Mouse (Mus musculus) stomach, embryonic 16.5 days (tissue): Measurements from ENCODE around the gene Catspere2. TPM values are rescaled to one million over a fixed set of nuclear protein-coding genes. Genes with fewer than 3 reads are reported as not detected.
"Not testable (repeated sequence)": the region's sequence is repeated elsewhere in the genome, so short reads cannot be mapped to it uniquely, and the experiment has no call there.

Source experiments
- ATAC-seq: fragments of 200-750 bp; cut with Nextera tagmentation; 2 replicates; pipeline ENCODE4 v1.8.0; 2017; ENCODE audit warnings: moderate number of reproducible peaks, moderate TSS enrichment; ENCODE audit not compliant: insufficient read depth, low FRiP score
- H3K27ac ChIP-seq: fragments of 300-500 bp; sonication (generic); 2 replicates; pipeline ENCODE4 v1.5.1; 2014; ENCODE audit warnings: low read length
- H3K27me3 ChIP-seq: fragments of 300-500 bp; sonication (generic); 2 replicates; pipeline ENCODE4 v1.6.1; 2014; ENCODE audit warnings: low read length, control low read depth, mixed read lengths; ENCODE audit not compliant: control insufficient read depth, insufficient read depth
- H3K36me3 ChIP-seq: fragments of 300-500 bp; sonication (generic); 2 replicates; pipeline ENCODE4 v1.6.1; 2014; ENCODE audit warnings: low read length; ENCODE audit not compliant: control insufficient read depth, insufficient read depth
- H3K4me1 ChIP-seq: fragments of 300-500 bp; sonication (generic); 2 replicates; pipeline ENCODE4 v1.6.1; 2014; ENCODE audit warnings: low read length, control low read depth, mixed read lengths; ENCODE audit not compliant: control insufficient read depth, insufficient read depth
- H3K4me2 ChIP-seq: fragments of 300-500 bp; sonication (generic); 2 replicates; pipeline ENCODE4 v1.6.1; 2014; ENCODE audit warnings: low read depth, low read length, mixed read lengths
- H3K4me3 ChIP-seq: fragments of 300-500 bp; sonication (generic); replicated peaks from 2 replicates; pipeline ENCODE4 v1.5.1; 2014; ENCODE audit warnings: mild to moderate bottlenecking, low read length
- H3K9ac ChIP-seq: fragments of 300-500 bp; sonication (generic); 2 replicates; pipeline ENCODE4 v1.6.1; 2014; ENCODE audit warnings: low read length
- H3K9me3 ChIP-seq: fragments of 300-500 bp; sonication (generic); replicated peaks from 2 replicates; pipeline ENCODE4 v1.6.1; 2016; ENCODE audit warnings: low read length, control low read depth; ENCODE audit not compliant: control insufficient read depth
- WGBS: fragments of 180-500 bp; shearing (Covaris S2); extraction: QIAGEN DNeasy Blood & Tissue Kit; methylation state at CpG from one replicate; pipeline ENCODE4 v1.1.7; 2014; 5-methylcytosine and 5-hydroxymethylcytosine counted together
- polyA plus RNA-seq: library from polyadenylated mRNA; unstranded; fragments of >200 nt; fragmentation: Nextera tagmentation; extraction: Ambion mirVana; gene quantifications from 2 replicates; pipeline ENCODE4 v1.2.1, GENCODE M21; 2015

The Catspere2 gene
- 0.25 and 0.42 TPM in 2 replicates for polyA plus RNA-seq

DNA sequence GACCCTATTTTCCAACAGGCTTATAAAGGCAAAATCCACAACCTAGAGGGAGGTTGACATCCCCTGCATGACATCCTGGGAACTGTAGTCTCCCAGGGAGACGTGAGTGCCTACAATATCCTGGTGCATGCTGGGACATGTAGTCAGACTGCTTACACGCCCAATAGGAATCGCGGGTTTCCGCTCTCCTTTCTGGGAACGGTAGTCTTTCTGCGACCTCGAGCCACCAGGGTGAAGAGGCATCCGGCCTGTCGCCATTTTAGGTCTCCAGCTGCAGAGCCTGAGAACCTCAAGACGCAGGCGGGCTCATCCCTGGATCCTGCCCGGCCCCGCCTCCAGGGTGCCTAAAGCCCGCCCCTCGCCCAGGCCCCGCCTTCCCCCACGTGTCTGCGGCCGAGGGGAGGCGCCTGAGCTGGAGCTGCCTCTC lies at the start of gene Catspere2:
Catspere2 (plus strand) TSS at position 400 of the 427 bp plus-strand sequence.
- H3K9me3 ChIP-seq, H3K4me1 ChIP-seq, H3K27me3 ChIP-seq, H3K27ac ChIP-seq, H3K36me3 ChIP-seq: not testable (repeated sequence)
- peak within 1 kb of the TSS; percentile 68 for H3K4me3 ChIP-seq
- H3K9ac ChIP-seq, result peak within 1 kb of the TSS; percentile 72
- WGBS, result under 1% methylated on average over 20 of the region's 21 CpGs
- peak; percentile 98 for ATAC-seq
- H3K4me2 ChIP-seq, result peak within 1 kb of the TSS; percentile 49

DNA sequence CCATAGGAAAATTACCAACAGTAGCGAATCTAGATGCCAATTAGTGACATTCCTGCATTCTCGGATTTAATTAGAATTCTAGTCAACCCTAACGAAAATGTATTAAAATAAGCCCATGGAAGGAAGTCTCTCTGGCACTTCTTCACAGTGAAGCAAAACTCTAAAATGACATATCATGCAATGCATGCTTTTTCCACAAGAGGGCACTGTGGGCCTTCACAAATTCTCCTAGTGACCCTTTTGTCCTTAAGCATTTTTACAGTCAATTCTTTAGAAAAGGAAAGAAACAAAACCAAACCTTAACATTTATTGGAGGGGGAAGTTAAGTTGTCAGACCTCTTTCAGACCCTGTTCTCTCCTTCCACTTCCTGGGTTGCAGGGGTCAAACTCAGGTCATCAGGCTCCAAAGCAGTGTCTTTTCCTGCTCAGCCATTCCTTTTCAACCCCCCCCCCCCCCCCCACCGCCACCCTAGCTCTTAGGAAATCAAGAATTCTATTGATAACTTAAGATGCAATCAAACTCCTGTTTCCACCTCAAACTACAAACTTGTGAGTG lies 42.7 kb upstream of the Catspere2 start:
- WGBS, result 1% methylated on average over 3 of the region's 4 CpGs
- H3K4me3 ChIP-seq, H3K9me3 ChIP-seq, H3K36me3 ChIP-seq, H3K27ac ChIP-seq, H3K27me3 ChIP-seq, H3K4me1 ChIP-seq, H3K9ac ChIP-seq, ATAC-seq, H3K4me2 ChIP-seq: not testable (repeated sequence)

- 81% methylated on average over 1 of the region's 1 CpGs for WGBS
- H3K4me1 ChIP-seq, result no peaks in the 10 kb centered on the region
- ATAC-seq, result no peak
- H3K9ac ChIP-seq, result no peak overlapping the region
- H3K27ac ChIP-seq, result no peak overlapping the region
- H3K27me3 ChIP-seq, result no peaks in the 10 kb centered on the region
- no peaks in the 10 kb centered on the region; the same call in 1 of the 2 replicates for H3K9me3 ChIP-seq
- no peak overlapping the region for H3K4me3 ChIP-seq
- no peaks in the 10 kb centered on the region for H3K36me3 ChIP-seq
- H3K4me2 ChIP-seq, result no peak overlapping the region
These were observed 1.9 kb upstream of the Catspere2 start for GRCm38 (mm10) chr1:177981276-177981675.

DNA sequence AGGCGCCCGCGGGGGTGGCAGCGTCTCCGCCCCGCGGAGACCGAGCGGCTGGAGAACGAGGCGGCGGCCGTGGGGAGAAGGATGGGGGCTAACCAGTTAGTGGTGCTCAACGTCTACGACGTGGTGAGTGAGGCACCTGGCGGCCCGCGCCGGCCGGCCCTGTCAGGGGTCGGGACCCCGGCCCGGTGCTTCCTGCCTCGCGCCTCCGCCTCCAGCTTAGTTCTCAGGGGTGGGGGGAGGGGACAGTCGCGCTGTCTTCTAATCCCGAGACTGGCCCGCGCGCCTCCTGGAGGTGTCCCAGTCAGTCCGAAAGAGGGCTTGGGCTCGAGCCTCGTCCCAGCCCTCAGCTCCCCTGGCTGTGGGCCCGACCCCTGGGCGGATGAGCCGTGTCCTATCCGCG lies 359 bp downstream of the Catspere2 start:
- peak; percentile 28 for ATAC-seq
- H3K27ac ChIP-seq, H3K9me3 ChIP-seq, H3K36me3 ChIP-seq, H3K27me3 ChIP-seq, H3K4me1 ChIP-seq: not testable (repeated sequence)
- Histone ChIP-seq H3K4me3 (peak overlapping the region; percentile 68), H3K4me2 (peak overlapping the region; percentile 47), H3K9ac (peak overlapping the region; percentile 72)
- 0% methylated on average over 22 of the region's 41 CpGs for WGBS

GRCm38 (mm10) chr1:177984206-177984605 lies 983 bp downstream of the Catspere2 start:
- no peak for ATAC-seq
- 57% methylated on average over 9 of the region's 9 CpGs for WGBS

DNA sequence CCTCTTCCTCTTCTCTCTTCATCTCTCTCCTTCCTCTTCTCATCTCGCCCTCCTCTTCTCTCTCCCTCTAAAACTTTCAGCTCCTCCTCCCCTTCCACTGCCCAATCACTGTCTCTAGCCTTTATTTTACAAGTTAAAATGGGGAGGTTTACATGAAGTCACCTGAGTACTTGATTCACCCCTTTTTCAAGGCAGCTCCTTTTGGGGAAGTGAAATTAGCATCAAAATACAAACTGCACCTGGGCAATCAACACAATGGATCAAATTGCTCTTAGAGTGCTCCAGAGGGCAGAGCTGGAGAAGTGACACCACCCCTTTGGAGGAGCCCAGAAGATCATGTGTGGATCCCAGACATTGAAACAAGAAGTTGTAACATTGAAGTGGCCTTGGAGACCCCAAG lies 4.3 kb downstream of the Catspere2 start:
- H3K9me3 ChIP-seq, H3K27ac ChIP-seq, H3K4me1 ChIP-seq, H3K36me3 ChIP-seq, ATAC-seq, H3K4me3 ChIP-seq, H3K4me2 ChIP-seq, H3K27me3 ChIP-seq, H3K9ac ChIP-seq: not testable (repeated sequence)
- 86% methylated on average over 1 of the region's 1 CpGs for WGBS

More at GRCm38 (mm10) chr1:177984206-177984605, 983 bp downstream of the Catspere2 start:
- Histone ChIP-seq H3K27me3 (no peaks in the 10 kb centered on the region), H3K36me3 (no peaks in the 10 kb centered on the region), H3K4me3 (peak overlapping the region; percentile 21; the same call in 1 of the 2 replicates), H3K9ac (no peak overlapping the region), H3K4me1 (no peaks in the 10 kb centered on the region), H3K4me2 (peak overlapping the region; percentile 46), H3K27ac (no peak overlapping the region), H3K9me3 (no peaks in the 10 kb centered on the region; the same call in 1 of the 2 replicates)

- not testable (repeated sequence) for ATAC-seq, H3K27ac ChIP-seq, H3K27me3 ChIP-seq, H3K9me3 ChIP-seq, H3K4me3 ChIP-seq, H3K9ac ChIP-seq, H3K36me3 ChIP-seq, H3K4me2 ChIP-seq, H3K4me1 ChIP-seq
- 61% methylated on average over 4 of the region's 4 CpGs for WGBS
These were observed 89.6 kb downstream of the Catspere2 start for GRCm38 (mm10) chr1:178072798-178073197.

DNA sequence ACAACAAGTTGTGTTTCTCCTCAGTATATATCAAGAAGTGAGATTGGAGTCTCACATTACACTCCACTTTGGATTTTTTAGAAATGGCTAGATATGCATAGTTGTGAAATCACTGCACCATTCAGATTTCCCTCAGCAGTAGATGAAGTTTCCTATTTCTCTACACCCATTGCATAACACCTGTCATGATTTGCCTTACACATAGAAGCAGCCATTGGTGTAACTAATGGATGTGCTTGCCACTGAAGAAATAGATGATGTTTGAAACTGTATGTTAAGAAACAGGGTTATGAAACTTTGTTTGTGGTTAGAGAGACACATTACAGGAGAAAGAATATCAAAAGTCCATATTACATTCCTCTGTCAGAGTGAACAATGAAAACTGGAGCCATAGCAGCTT lies 114.6 kb downstream of the Catspere2 start:
- not testable (repeated sequence) for H3K27ac ChIP-seq, H3K4me1 ChIP-seq, ATAC-seq, H3K36me3 ChIP-seq, H3K9me3 ChIP-seq, H3K4me2 ChIP-seq, H3K9ac ChIP-seq, H3K4me3 ChIP-seq, H3K27me3 ChIP-seq

DNA sequence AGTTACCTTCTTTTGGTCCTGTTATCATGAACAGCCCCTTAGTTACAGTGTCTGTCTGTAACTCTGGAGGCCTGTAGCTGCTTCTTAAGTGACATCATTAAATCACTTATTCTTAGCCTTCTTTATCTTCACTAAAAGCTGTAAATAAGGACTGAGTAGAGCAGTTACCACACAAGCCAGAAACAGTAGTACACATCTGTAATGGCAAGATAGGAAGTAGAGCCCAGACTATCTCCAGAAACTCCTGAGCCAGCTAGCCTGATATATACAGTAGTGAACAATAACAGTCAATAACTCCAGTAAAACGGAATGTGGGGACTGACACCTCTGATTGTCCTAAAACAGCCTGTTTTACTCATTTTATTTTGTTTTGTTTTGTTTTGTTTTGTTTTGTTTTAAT lies 125.3 kb downstream of the Catspere2 start:
- H3K27ac ChIP-seq, H3K4me3 ChIP-seq, H3K36me3 ChIP-seq, H3K9me3 ChIP-seq, H3K4me2 ChIP-seq, ATAC-seq, H3K27me3 ChIP-seq, H3K9ac ChIP-seq, H3K4me1 ChIP-seq: not testable (repeated sequence)
- WGBS, result 74% methylated on average over 1 of the region's 1 CpGs
